Mouse (Mus musculus) stomach, postnatal 0 days (tissue): ENCODE results near the gene Pip4k2a. TPM values are rescaled to one million over a fixed set of nuclear protein-coding genes. Genes with fewer than 3 reads are reported as not detected.
A peak's percentile ranks its signal among the peaks of the same experiment; 100 is the strongest.

Source experiments
- ATAC-seq: fragments of 200-750 bp; cut with Nextera tagmentation; 2 replicates; pipeline ENCODE4 v1.8.0; 2017; ENCODE audit not compliant: low FRiP score, low TSS enrichment
- DNase-seq: peaks from one replicate; pipeline ENCODE4 v3.0.0-alpha.2; 2016; ENCODE audit warnings: low spot score
- H3K27ac ChIP-seq: fragments of 300-500 bp; sonication (generic); replicated peaks from 2 replicates; pipeline ENCODE4 v1.5.1; 2014; ENCODE audit warnings: mild to moderate bottlenecking, control low read depth
- H3K27me3 ChIP-seq: fragments of 300-500 bp; sonication (generic); 2 replicates; pipeline ENCODE4 v1.6.1; 2014; ENCODE audit warnings: low read length; ENCODE audit not compliant: control insufficient read depth, insufficient read depth
- H3K36me3 ChIP-seq: fragments of 300-500 bp; sonication (generic); 2 replicates; pipeline ENCODE4 v1.6.1; 2014; ENCODE audit warnings: low read length, mixed read lengths; ENCODE audit not compliant: control insufficient read depth, insufficient read depth
- H3K4me1 ChIP-seq: fragments of 300-500 bp; sonication (generic); replicated peaks from 2 replicates; pipeline ENCODE4 v1.6.1; 2014; ENCODE audit warnings: antibody characterized with exemption; ENCODE audit not compliant: control insufficient read depth, insufficient read depth
- H3K4me2 ChIP-seq: fragments of 300-500 bp; sonication (generic); replicated peaks from 2 replicates; pipeline ENCODE4 v1.6.1; 2014; ENCODE audit warnings: low read depth, mild to moderate bottlenecking, control low read depth, moderate library complexity
- H3K4me3 ChIP-seq: fragments of 300-500 bp; sonication (generic); 2 replicates; pipeline ENCODE4 v1.5.1; 2014; ENCODE audit warnings: low read depth, low read length, control low read depth
- H3K9ac ChIP-seq: fragments of 300-500 bp; sonication (generic); 2 replicates; pipeline ENCODE4 v1.6.1; 2014; ENCODE audit warnings: mild to moderate bottlenecking, low read length, control low read depth, mixed read lengths
- H3K9me3 ChIP-seq: fragments of 300-500 bp; sonication (generic); 2 replicates; pipeline ENCODE4 v1.6.1; 2016; ENCODE audit warnings: low read length; ENCODE audit not compliant: control insufficient read depth
- CTCF ChIP-seq: IDR thresholded peaks from 2 replicates; pipeline ENCODE4 v1.5.1; 2016; ENCODE audit warnings: antibody characterized with exemption, low read depth, mild to moderate bottlenecking, moderate library complexity
- EP300 ChIP-seq: optimal IDR thresholded peaks from 2 replicates; pipeline ENCODE3; 2016; ENCODE audit warnings: antibody characterized with exemption
- WGBS: fragments of 180-500 bp; shearing (Covaris S2); extraction: QIAGEN DNeasy Blood & Tissue Kit; methylation state at CpG from one replicate; pipeline ENCODE4 v1.1.7; 2014; 5-methylcytosine and 5-hydroxymethylcytosine counted together
- polyA plus RNA-seq: library from polyadenylated mRNA; unstranded; fragments of >200 nt; fragmentation: Nextera tagmentation; extraction: Ambion mirVana; gene quantifications from 2 replicates; pipeline ENCODE4 v1.2.1, GENCODE M21; 2015

Pip4k2a gene
- polyA plus RNA-seq, 1 experiment from 2014 or later: 4.5 TPM

- H3K9me3 ChIP-seq: no peaks in the 10 kb centered on the region
- WGBS: 10% methylated on average over 2 of the region's 2 CpGs
- no peak overlapping the region for H3K4me2 ChIP-seq
- ATAC-seq: 0 out of 2 replicates have a peak, but pooled peaks have one; percentile 26
- DNase-seq: peak; percentile 73
- no peaks in the 10 kb centered on the region for H3K27me3 ChIP-seq
- peak; percentile 92 for TF ChIP-seq CTCF
- TF ChIP-seq EP300: no peak
- no peak overlapping the region for H3K9ac ChIP-seq
- H3K36me3 ChIP-seq: no peaks in the 10 kb centered on the region
- H3K4me3 ChIP-seq: no peak overlapping the region
- H3K27ac ChIP-seq: no peak overlapping the region
- no peaks in the 10 kb centered on the region for H3K4me1 ChIP-seq
These were observed 125.1 kb downstream of the Pip4k2a start for GRCm38 (mm10) chr2:18872797-18873196.

GRCm38 (mm10) chr2:18871087-18871486, 126.8 kb downstream of the Pip4k2a start:
- Histone ChIP-seq H3K4me2 (no peak overlapping the region), H3K4me1 (no peaks in the 10 kb centered on the region), H3K27ac (no peak overlapping the region), H3K36me3 (no peaks in the 10 kb centered on the region), H3K9ac (no peak overlapping the region), H3K9me3 (no peaks in the 10 kb centered on the region), H3K4me3 (no peak overlapping the region), H3K27me3 (no peaks in the 10 kb centered on the region)
- ATAC-seq (no peak), DNase-seq (no peak)
- WGBS: 95% methylated on average over 3 of the region's 3 CpGs
- TF ChIP-seq EP300 (no peak), CTCF (no peak)

- ATAC-seq: no peak
- Histone ChIP-seq H3K4me1 (no peaks in the 10 kb centered on the region), H3K27me3 (no peaks in the 10 kb centered on the region), H3K9ac (no peak overlapping the region), H3K27ac (no peak overlapping the region), H3K4me2 (no peak overlapping the region), H3K9me3 (no peaks in the 10 kb centered on the region), H3K36me3 (no peaks in the 10 kb centered on the region), H3K4me3 (no peak overlapping the region)
- TF ChIP-seq EP300 (no peak), CTCF (no peak)
- WGBS: 73% methylated on average over 2 of the region's 2 CpGs
- DNase-seq: no peak
These were observed 130.9 kb downstream of the Pip4k2a start for GRCm38 (mm10) chr2:18867069-18867468.

GRCm38 (mm10) chr2:18864719-18865118, 133.2 kb downstream of the Pip4k2a start:
- TF ChIP-seq EP300 (no peak), CTCF (no peak)
- no peaks in the 10 kb centered on the region for H3K9me3 ChIP-seq
- WGBS: 87% methylated on average over 5 of the region's 5 CpGs
- ATAC-seq: no peak
- no peaks in the 10 kb centered on the region for H3K4me1 ChIP-seq
- H3K27me3 ChIP-seq: no peaks in the 10 kb centered on the region
- no peaks in the 10 kb centered on the region for H3K36me3 ChIP-seq
- no peak overlapping the region for H3K27ac ChIP-seq
- no peak for DNase-seq
- H3K9ac ChIP-seq: no peak overlapping the region
- no peak overlapping the region for H3K4me3 ChIP-seq
- no peak overlapping the region for H3K4me2 ChIP-seq

GRCm38 (mm10) chr2:18861607-18862158, 136.2 kb downstream of the Pip4k2a start:
- Histone ChIP-seq H3K4me1 (no peaks in the 10 kb centered on the region), H3K9ac (no peak overlapping the region), H3K4me3 (no peak overlapping the region), H3K9me3 (no peaks in the 10 kb centered on the region), H3K4me2 (no peak overlapping the region), H3K36me3 (no peaks in the 10 kb centered on the region), H3K27ac (no peak overlapping the region), H3K27me3 (no peaks in the 10 kb centered on the region)
- ATAC-seq: no peak
- no peak for TF ChIP-seq CTCF
- no peak for TF ChIP-seq EP300
- DNase-seq: no peak
- 78% methylated on average over 5 of the region's 5 CpGs for WGBS

GRCm38 (mm10) chr2:18860686-18861085, 137.2 kb downstream of the Pip4k2a start:
- no peaks in the 10 kb centered on the region for H3K27me3 ChIP-seq
- H3K4me1 ChIP-seq: no peaks in the 10 kb centered on the region
- no peak overlapping the region for H3K4me3 ChIP-seq
- DNase-seq (no peak), ATAC-seq (no peak)
- no peaks in the 10 kb centered on the region for H3K9me3 ChIP-seq
- H3K4me2 ChIP-seq: no peak overlapping the region
- no peaks in the 10 kb centered on the region for H3K36me3 ChIP-seq
- H3K9ac ChIP-seq: no peak overlapping the region
- WGBS: 70% methylated on average over 9 of the region's 9 CpGs
- TF ChIP-seq CTCF (no peak), EP300 (no peak)
- no peak overlapping the region for H3K27ac ChIP-seq
